In genomic region chr16:8687559-8688112, GRCm38 (mm10) we compare ENCODE assay signal across 34 mouse cellular contexts. TPM values are rescaled to one million over a fixed set of nuclear protein-coding genes. Genes with fewer than 3 reads are reported as not detected.
A peak's percentile ranks its signal among the peaks of the same experiment; 100 is the strongest.
DNase-seq lines count a peak whose midpoint lies in the region; ATAC-seq and TF ChIP-seq lines count a peak whose summit lies in the region.
"Had no signal": no experiment of that assay in that cellular context is flagged by ENCODE, and none has a peak within 500 bp of the region (broad histone marks: within the 10 kb centered on the region; RNA-seq: fewer than 3 reads in every experiment).

No protein-coding gene starts in this region.

- ATAC-seq in heart, embryonic 13.5 days (ENCODE audit: extremely low read depth, insufficient number of reproducible peaks, low FRiP score, low TSS enrichment): no peak
- ATAC-seq in liver, embryonic 15.5 days (ENCODE audit: insufficient read depth): no peak
- ATAC-seq in hindbrain, embryonic 13.5 days (ENCODE audit: low FRiP score): no peak
- ATAC-seq: activated CD4-positive, CD25-positive, alpha-beta regulatory T cell, adult 4 months; forebrain, embryonic 16.5 days had no signal

- no peak for TF ChIP-seq CTCF in bone marrow, adult 2 months (IDR thresholded peaks at IDR 0.05; ENCODE audit: control insufficient read depth, insufficient read depth, low read length)

- intact Hi-C loops in heart, postnatal 10 days (cut with DNase I): no loop called here

- peak overlapping the region; percentile 24 for H3K9ac ChIP-seq in heart, embryonic 13.5 days
- peak overlapping the region; percentile 62 for H3K9ac ChIP-seq in liver, embryonic 15.5 days
- no peak overlapping the region for H3K9ac ChIP-seq in hindbrain, embryonic 13.5 days
- H3K9ac ChIP-seq: hindbrain, embryonic 12.5 days; midbrain, embryonic 15.5 days; neural tube, embryonic 13.5 days had no signal

- DNase-seq in heart, postnatal 10 days: no peak
- DNase-seq in liver: peak; percentile 51
- no peak for DNase-seq in embryo, embryonic 9.5 days (ENCODE audit: extremely low spot score)
- DNase-seq in frontal cortex, adult 2 months (ENCODE audit: extremely low spot score in 1 of 2, low spot score in 1 of 2): no peak
- DNase-seq: adrenal gland, postnatal 10 days; cerebellum, postnatal 36 days; embryo, embryonic 11 days; gastrocnemius, postnatal 25 days; kidney, adult 9 months; kidney, postnatal 25 days; layer of hippocampus, postnatal 36 days; right cerebral cortex, postnatal 4 days had no signal

- peaks cover 15% of the 10 kb centered on the region for H3K4me1 ChIP-seq in heart, embryonic 13.5 days
- peaks cover 2% of the 10 kb centered on the region; the same call in 1 of the 2 replicates for H3K4me1 ChIP-seq in bone marrow, adult 2 months (ENCODE audit: control insufficient read depth, insufficient read depth, low read length)
- H3K4me1 ChIP-seq in liver, embryonic 15.5 days (replicated peaks): peaks cover 69% of the 10 kb centered on the region
- 0 out of 2 replicates have a peak, but pooled peaks cover 4% of the 10 kb centered on the region for H3K4me1 ChIP-seq in hindbrain, embryonic 13.5 days (replicated peaks)
- H3K4me1 ChIP-seq: forebrain, embryonic 10.5 days; hindbrain, embryonic 12.5 days; limb, embryonic 13.5 days; midbrain, embryonic 15.5 days; neural tube, embryonic 13.5 days had no signal

- no peaks in the 10 kb centered on the region for H3K27me3 ChIP-seq in heart, embryonic 13.5 days (replicated peaks)
- no peaks in the 10 kb centered on the region for H3K27me3 ChIP-seq in liver, embryonic 15.5 days
- no peaks in the 10 kb centered on the region for H3K27me3 ChIP-seq in hindbrain, embryonic 13.5 days
- H3K27me3 ChIP-seq: hindbrain, embryonic 12.5 days; limb, embryonic 13.5 days; midbrain, embryonic 15.5 days; neural tube, embryonic 13.5 days had no signal

- H3K4me3 ChIP-seq in heart, embryonic 13.5 days: no peak overlapping the region
- no peak overlapping the region for H3K4me3 ChIP-seq in bone marrow, adult 2 months (replicated peaks; ENCODE audit: control insufficient read depth, low read depth, low read length)
- H3K4me3 ChIP-seq in liver, embryonic 15.5 days (replicated peaks): peak overlapping the region; percentile 37
- no peak overlapping the region for H3K4me3 ChIP-seq in hindbrain, embryonic 13.5 days
- H3K4me3 ChIP-seq: forebrain, embryonic 10.5 days; hindbrain, embryonic 12.5 days; layer of hippocampus, adult 2 months; limb, embryonic 13.5 days; midbrain, embryonic 15.5 days; myocyte; neural tube, embryonic 13.5 days had no signal

- no peak overlapping the region for H3K4me2 ChIP-seq in heart, embryonic 13.5 days
- peak overlapping the region; percentile 75 for H3K4me2 ChIP-seq in liver, embryonic 15.5 days
- no peak overlapping the region for H3K4me2 ChIP-seq in hindbrain, embryonic 13.5 days
- H3K4me2 ChIP-seq: hindbrain, embryonic 12.5 days; limb, embryonic 13.5 days; midbrain, embryonic 15.5 days; neural tube, embryonic 13.5 days had no signal

- no peaks in the 10 kb centered on the region for H3K9me3 ChIP-seq in heart, embryonic 13.5 days
- H3K9me3 ChIP-seq in liver, embryonic 15.5 days (replicated peaks): no peaks in the 10 kb centered on the region
- no peaks in the 10 kb centered on the region for H3K9me3 ChIP-seq in hindbrain, embryonic 13.5 days
- H3K9me3 ChIP-seq: forebrain, embryonic 10.5 days; hindbrain, embryonic 12.5 days; limb, embryonic 13.5 days; midbrain, embryonic 15.5 days; neural tube, embryonic 13.5 days had no signal

- H3K36me3 ChIP-seq in heart, embryonic 13.5 days: peaks cover 64% of the 10 kb centered on the region
- peaks cover 89% of the 10 kb centered on the region for H3K36me3 ChIP-seq in liver, embryonic 15.5 days (replicated peaks)
- H3K36me3 ChIP-seq in hindbrain, embryonic 13.5 days: peaks cover 75% of the 10 kb centered on the region

- peak overlapping the region; percentile 49; the same call in 1 of the 2 replicates for H3K27ac ChIP-seq in heart, embryonic 13.5 days (replicated peaks)
- H3K27ac ChIP-seq in bone marrow, adult 2 months (ENCODE audit: control insufficient read depth, insufficient read depth, low read depth, low read length, poor library complexity): peak overlapping the region; percentile 73
- H3K27ac ChIP-seq in liver, embryonic 15.5 days (replicated peaks): peak overlapping the region; percentile 97
- H3K27ac ChIP-seq in hindbrain, embryonic 13.5 days: no peak overlapping the region
- H3K27ac ChIP-seq: forebrain, embryonic 10.5 days; hindbrain, embryonic 12.5 days; layer of hippocampus, adult 2 months; limb, embryonic 13.5 days; midbrain, embryonic 15.5 days; neural tube, embryonic 13.5 days had no signal

- TF ChIP-seq POLR2A in bone marrow, adult 2 months (IDR thresholded peaks at IDR 0.05; ENCODE audit: borderline replicate concordance, control insufficient read depth, low read depth, low read length): no peak

RNA-seq across cellular contexts. Expression of gene Gm5767, which starts 7.1 kb away (rescaled TPM):
- not detected in 2 replicates for polyA plus RNA-seq in heart, embryonic 13.5 days (2015; fragmentation: Nextera tagmentation; extraction: Ambion mirVana)
- total RNA-seq in heart, postnatal 10 days (2021): not detected
- polyA plus RNA-seq in bone marrow, adult 2 months (2011; ENCODE audit: insufficient read depth, insufficient read length, low replicate concordance, missing spikeins): not detected in 2 replicates
- polyA plus RNA-seq in liver, embryonic 15.5 days (2015; fragmentation: Nextera tagmentation; extraction: Ambion mirVana): 0.24 TPM in 1 of 2 replicates, not detected in the other
- polyA plus RNA-seq in hindbrain, embryonic 13.5 days (2015; fragmentation: Nextera tagmentation; extraction: Ambion mirVana): not detected in 2 replicates
- polyA plus RNA-seq in frontal cortex, adult 2 months (2012; rRNA removed): 0.80 TPM in 1 of 2 replicates, not detected in the other
- total RNA-seq: adrenal gland, postnatal 10 days; gastrocnemius, postnatal 25 days; heart, adult 8-10 months; heart, postnatal 25 days; layer of hippocampus, adult 2 months; layer of hippocampus, postnatal 36 days; left cerebral cortex, postnatal 25 days; megakaryocyte-erythroid progenitor cell, adult 5-6 weeks had no signal
- polyA plus RNA-seq: activated CD4-positive, CD25-positive, alpha-beta regulatory T cell, adult 4 months; C2C12; embryonic facial prominence, embryonic 14.5 days; forebrain, embryonic 16.5 days; hindbrain, embryonic 12.5 days; limb, embryonic 13.5 days; lung, embryonic 16.5 days; neural tube, embryonic 13.5 days; thymus, postnatal 0 days; urinary bladder, adult 2 months had no signal

RNA-seq across cellular contexts. Expression of gene Carhsp1, which starts 15.7 kb away (rescaled TPM):
- 87.2 and 90.0 TPM in 2 replicates for polyA plus RNA-seq in heart, embryonic 13.5 days (2015; fragmentation: Nextera tagmentation; extraction: Ambion mirVana)
- 10 to 100 TPM; 37.9 to 40.1 TPM for total RNA-seq in heart, postnatal 10 days (2021)
- polyA plus RNA-seq in bone marrow, adult 2 months (2011; ENCODE audit: insufficient read depth, insufficient read length, low replicate concordance, missing spikeins): 66.5 and 76.5 TPM in 2 replicates
- 85.9 and 94.7 TPM in 2 replicates for polyA plus RNA-seq in liver, embryonic 15.5 days (2015; fragmentation: Nextera tagmentation; extraction: Ambion mirVana)
- polyA plus RNA-seq in hindbrain, embryonic 13.5 days (2015; fragmentation: Nextera tagmentation; extraction: Ambion mirVana): 242 and 243 TPM in 2 replicates
- 28.2 and 31.1 TPM in 2 replicates for polyA plus RNA-seq in frontal cortex, adult 2 months (2012; rRNA removed)

RNA-seq across cellular contexts. Expression of gene Tmem186, which starts 50.1 kb away (rescaled TPM):
- polyA plus RNA-seq in heart, embryonic 13.5 days (2015; fragmentation: Nextera tagmentation; extraction: Ambion mirVana): 15.3 and 16.9 TPM in 2 replicates
- total RNA-seq in heart, postnatal 10 days (2021): 10 to 100 TPM; 14.2 to 15.2 TPM
- 8.0 TPM in 2 replicates for polyA plus RNA-seq in bone marrow, adult 2 months (2011; ENCODE audit: insufficient read depth, insufficient read length, low replicate concordance, missing spikeins)
- 8.9 and 9.8 TPM in 2 replicates for polyA plus RNA-seq in liver, embryonic 15.5 days (2015; fragmentation: Nextera tagmentation; extraction: Ambion mirVana)
- polyA plus RNA-seq in hindbrain, embryonic 13.5 days (2015; fragmentation: Nextera tagmentation; extraction: Ambion mirVana): 22.0 and 22.2 TPM in 2 replicates
- 16.8 and 18.2 TPM in 2 replicates for polyA plus RNA-seq in frontal cortex, adult 2 months (2012; rRNA removed)

RNA-seq across cellular contexts. Expression of gene Pmm2, which starts 50.2 kb away (rescaled TPM):
- 38.1 and 42.2 TPM in 2 replicates for polyA plus RNA-seq in heart, embryonic 13.5 days (2015; fragmentation: Nextera tagmentation; extraction: Ambion mirVana)
- total RNA-seq in heart, postnatal 10 days (2021): 10 to 100 TPM; 36.7 to 38.8 TPM
- polyA plus RNA-seq in bone marrow, adult 2 months (2011; ENCODE audit: insufficient read depth, insufficient read length, low replicate concordance, missing spikeins): 23.4 and 41.4 TPM in 2 replicates
- polyA plus RNA-seq in liver, embryonic 15.5 days (2015; fragmentation: Nextera tagmentation; extraction: Ambion mirVana): 30.4 and 31.5 TPM in 2 replicates
- polyA plus RNA-seq in hindbrain, embryonic 13.5 days (2015; fragmentation: Nextera tagmentation; extraction: Ambion mirVana): 48.3 and 49.3 TPM in 2 replicates
- 45.3 and 48.4 TPM in 2 replicates for polyA plus RNA-seq in frontal cortex, adult 2 months (2012; rRNA removed)
